Mouse (Mus musculus) kidney, embryonic 16.5 days (tissue): ENCODE data around the gene Cdkn1b. TPM values are rescaled to one million over a fixed set of nuclear protein-coding genes. Genes with fewer than 3 reads are reported as not detected.

ENCODE experiments used
- polyA plus RNA-seq: library from polyadenylated mRNA; unstranded; fragments of >200 nt; fragmentation: Nextera tagmentation; extraction: Ambion mirVana; gene quantifications from 2 replicates; pipeline ENCODE4 v1.2.1, GENCODE M21; 2015

Cdkn1b gene
- polyA plus RNA-seq, 1 experiment from 2014 or later: 13.4 TPM

Other genes starting within 250 kb of the Cdkn1b start
- gene Dusp16, start 127.8 kb upstream of the Cdkn1b start, polyA plus RNA-seq: 11.9 and 12.4 TPM in 2 replicates
- 2.8 TPM in 2 replicates for gene Crebl2, start 90.2 kb upstream of the Cdkn1b start, polyA plus RNA-seq
- 13.5 and 13.6 TPM in 2 replicates for gene Gpr19, start 21.8 kb upstream of the Cdkn1b start, polyA plus RNA-seq
- 3.7 and 4.4 TPM in 2 replicates for gene Apold1, start 61.3 kb downstream of the Cdkn1b start, polyA plus RNA-seq
- 126 TPM in 2 replicates for gene Ddx47, start 91.2 kb downstream of the Cdkn1b start, polyA plus RNA-seq
- 14.3 and 16.7 TPM in 2 replicates for gene Gprc5a, start 145.2 kb downstream of the Cdkn1b start, polyA plus RNA-seq
- not detected in 2 replicates for gene Gprc5d, start 197.9 kb downstream of the Cdkn1b start, polyA plus RNA-seq